Mouse (Mus musculus) cerebellum, adult (tissue): ENCODE results near the gene Ptk7.

Experiments used
- ATAC-seq: cut with Nextera tagmentation; 2 replicates; pipeline ENCODE4 v1.9.2; 2017; ENCODE audit warnings: mild to moderate bottlenecking, moderate library complexity, mixed read lengths; ENCODE audit not compliant: insufficient number of reproducible peaks, low FRiP score, low TSS enrichment

Ptk7 gene

GRCm38 (mm10) chr17:46612820-46613219, 16.5 kb downstream of the Ptk7 start:
- ATAC-seq: no peak

GRCm38 (mm10) chr17:46612189-46612588, 17.1 kb downstream of the Ptk7 start:
- no peak for ATAC-seq

GRCm38 (mm10) chr17:46611316-46611715, 18.0 kb downstream of the Ptk7 start:
- no peak for ATAC-seq

GRCm38 (mm10) chr17:46609721-46610514, 19.4 kb downstream of the Ptk7 start:
- no peak for ATAC-seq

GRCm38 (mm10) chr17:46605987-46606386, 23.3 kb downstream of the Ptk7 start:
- ATAC-seq: no peak

- no peak for ATAC-seq
Measured at GRCm38 (mm10) chr17:46605126-46605525, 24.2 kb downstream of the Ptk7 start.

- ATAC-seq: no peak
Measured at GRCm38 (mm10) chr17:46603229-46603628, 26.1 kb downstream of the Ptk7 start.

GRCm38 (mm10) chr17:46602212-46602611, 27.1 kb downstream of the Ptk7 start:
- ATAC-seq: no peak

- ATAC-seq: no peak
Measured at GRCm38 (mm10) chr17:46600569-46600968, 28.7 kb downstream of the Ptk7 start.

- ATAC-seq: no peak
Measured at GRCm38 (mm10) chr17:46598963-46599362, 30.3 kb downstream of the Ptk7 start.

- no peak for ATAC-seq
Measured at GRCm38 (mm10) chr17:46597956-46598355, 31.3 kb downstream of the Ptk7 start.

GRCm38 (mm10) chr17:46595336-46595735, 34.0 kb downstream of the Ptk7 start:
- no peak for ATAC-seq

- no peak for ATAC-seq
Measured at GRCm38 (mm10) chr17:46594606-46595005, 34.7 kb downstream of the Ptk7 start.

- ATAC-seq: no peak
Measured at GRCm38 (mm10) chr17:46593124-46593523, 36.2 kb downstream of the Ptk7 start.

- no peak for ATAC-seq
Measured at GRCm38 (mm10) chr17:46591406-46591805, 37.9 kb downstream of the Ptk7 start.

- ATAC-seq: no peak
Measured at GRCm38 (mm10) chr17:46590439-46590838, 38.9 kb downstream of the Ptk7 start.

- no peak for ATAC-seq
Measured at GRCm38 (mm10) chr17:46589635-46590314, 39.5 kb downstream of the Ptk7 start.

- ATAC-seq: no peak
Measured at GRCm38 (mm10) chr17:46588913-46589312, 40.4 kb downstream of the Ptk7 start.

- no peak for ATAC-seq
Measured at GRCm38 (mm10) chr17:46588173-46588572, 41.1 kb downstream of the Ptk7 start.

- ATAC-seq: no peak
Measured at GRCm38 (mm10) chr17:46586327-46586726, 43.0 kb downstream of the Ptk7 start.

- ATAC-seq: no peak
Measured at GRCm38 (mm10) chr17:46578650-46579049, 50.7 kb downstream of the Ptk7 start.

GRCm38 (mm10) chr17:46576070-46576469, 53.2 kb downstream of the Ptk7 start:
- no peak for ATAC-seq
